Mouse (Mus musculus) myocyte (in vitro differentiated cells): ENCODE measurements around the gene Kdm1b. TPM values are rescaled to one million over a fixed set of nuclear protein-coding genes. Genes with fewer than 3 reads are reported as not detected.

Source experiments
- H3K27me3 ChIP-seq: one replicate; pipeline ENCODE4 v1.6.1; 2011; ENCODE audit not compliant: control insufficient read depth, insufficient read depth, insufficient read length
- H3K36me3 ChIP-seq: one replicate; pipeline ENCODE4 v1.6.1; 2011; ENCODE audit not compliant: control insufficient read depth, insufficient read depth
- H3K4me2 ChIP-seq: one replicate; pipeline ENCODE4 v1.6.1; 2011; ENCODE audit warnings: low read depth, control low read depth
- H3K4me3 ChIP-seq: one replicate; pipeline ENCODE4 v1.5.1; 2011; ENCODE audit warnings: mild to moderate bottlenecking, control low read depth, moderate library complexity
- H3K79me2 ChIP-seq: one replicate; pipeline ENCODE4 v1.6.1; 2011; ENCODE audit not compliant: control insufficient read depth, insufficient read depth
- H3ac ChIP-seq: one replicate; pipeline ENCODE4 v1.6.1; 2011; ENCODE audit not compliant: control insufficient read depth, insufficient read length
- CEBPB ChIP-seq: IDR thresholded peaks from 2 replicates; pipeline ENCODE4 v1.6.1; 2011; ENCODE audit warnings: mild to moderate bottlenecking, moderate library complexity; ENCODE audit not compliant: poor library complexity, insufficient read depth, severe bottlenecking
- E2F4 ChIP-seq: IDR thresholded peaks from one replicate; pipeline ENCODE4 v1.6.1; 2011; ENCODE audit warnings: mild to moderate bottlenecking, control low read depth, moderate library complexity; ENCODE audit not compliant: insufficient read depth
- MAX ChIP-seq: IDR thresholded peaks from one replicate; pipeline ENCODE4 v1.6.1; 2011; ENCODE audit warnings: low read depth, mild to moderate bottlenecking, control low read depth
- MYOD1 ChIP-seq, 3 experiments: IDR thresholded peaks; one replicate each; pipeline ENCODE4 v1.6.1; 2011; ENCODE audit warnings: control low read depth in 2 of 3, low read depth in 2 of 3, mild to moderate bottlenecking in 2 of 3, moderate library complexity in 1 of 3; ENCODE audit not compliant: insufficient read length in 2 of 3, control insufficient read depth in 1 of 3
- MYOG ChIP-seq, 3 experiments: IDR thresholded peaks; one replicate each; pipeline ENCODE4 v1.6.1; 2011; ENCODE audit warnings: control low read depth in 2 of 3, low read depth in 2 of 3, mild to moderate bottlenecking in 2 of 3; ENCODE audit not compliant: insufficient read length in 2 of 3, control insufficient read depth in 1 of 3, insufficient read depth in 1 of 3
- POLR2A ChIP-seq: IDR thresholded peaks from one replicate; pipeline ENCODE4 v1.6.1; 2011; ENCODE audit warnings: low read depth, mild to moderate bottlenecking, control low read depth, moderate library complexity; ENCODE audit not compliant: insufficient read length
- POLR2AphosphoS2 ChIP-seq: IDR thresholded peaks from one replicate; pipeline ENCODE4 v1.6.1; 2011; ENCODE audit warnings: low read depth, control low read depth; ENCODE audit not compliant: insufficient read length
- REST ChIP-seq: IDR thresholded peaks from one replicate; pipeline ENCODE4 v1.6.1; 2011; ENCODE audit warnings: mild to moderate bottlenecking, control low read depth, moderate library complexity; ENCODE audit not compliant: insufficient read depth, insufficient read length
- SRF ChIP-seq: IDR thresholded peaks from one replicate; pipeline ENCODE4 v1.6.1; 2011; ENCODE audit warnings: low read depth; ENCODE audit not compliant: control insufficient read depth, insufficient read length
- TCF12 ChIP-seq: IDR thresholded peaks from one replicate; pipeline ENCODE4 v1.6.1; 2011; ENCODE audit warnings: mild to moderate bottlenecking, control low read depth; ENCODE audit not compliant: poor library complexity, insufficient read depth, severe bottlenecking
- TCF3 ChIP-seq: IDR thresholded peaks from one replicate; pipeline ENCODE4 v1.6.1; 2011; ENCODE audit warnings: low read depth, control low read depth; ENCODE audit not compliant: insufficient read length
- USF1 ChIP-seq: IDR thresholded peaks from one replicate; pipeline ENCODE4 v1.6.1; 2011; ENCODE audit warnings: low read depth, mild to moderate bottlenecking, control low read depth, moderate library complexity
- polyA plus RNA-seq: library from polyadenylated mRNA; unstranded; fragments of >200 nt; fragmentation: generic; extraction: Trizol; gene quantifications from one replicate; pipeline ENCODE4 v1.2.1, GENCODE M21; 2012; ENCODE audit warnings: missing spikeins

Gene Kdm1b
- polyA plus RNA-seq, 1 experiment: 5.0 TPM

- Histone ChIP-seq H3K36me3 (peaks cover 5% of the 10 kb centered on the region), H3ac (peak within 1 kb of the TSS; percentile 74), H3K27me3 (no peaks in the 10 kb centered on the region), H3K79me2 (peaks cover 46% of the 10 kb centered on the region), H3K4me3 (peak within 1 kb of the TSS; percentile 57), H3K4me2 (peak within 1 kb of the TSS; percentile 95)
- TF ChIP-seq SRF (no peak), CEBPB (no peak), E2F4 (peak; percentile 87), POLR2A (peak; percentile 34), USF1 (no peak), REST (no peak), TCF3 (no peak), TCF12 (no peak)
Observed at GRCm38 (mm10) chr13:47105711-47106579, 62.6 kb downstream of the Kdm1b start, which contains the start of gene Dek. Dek (minus strand) TSS chr13:47106201.

- Histone ChIP-seq H3ac (peak overlapping the region; percentile 74), H3K27me3 (no peaks in the 10 kb centered on the region), H3K4me2 (peak overlapping the region; percentile 95), H3K4me3 (peak overlapping the region; percentile 57), H3K79me2 (peaks cover 41% of the 10 kb centered on the region), H3K36me3 (peaks cover 5% of the 10 kb centered on the region)
- no peak for TF ChIP-seq REST
- no peak for TF ChIP-seq TCF3
- no peak for TF ChIP-seq MAX
- TF ChIP-seq E2F4: no peak
- TF ChIP-seq USF1: no peak
- no peak for TF ChIP-seq MYOD1 (IDR thresholded peaks at IDR 0.05; ENCODE audit: control insufficient read depth in 1 of 3, insufficient read length in 2 of 3, low read depth in 2 of 3)
- no peak for TF ChIP-seq CEBPB
- TF ChIP-seq SRF: no peak
- TF ChIP-seq POLR2AphosphoS2: no peak
- TF ChIP-seq MYOG (IDR thresholded peaks at IDR 0.05; ENCODE audit: control insufficient read depth in 1 of 3, insufficient read depth in 1 of 3, insufficient read length in 2 of 3, low read depth in 2 of 3): no peak
- TF ChIP-seq POLR2A: no peak
- no peak for TF ChIP-seq TCF12
Observed at GRCm38 (mm10) chr13:47106580-47106888, 63.2 kb downstream of the Kdm1b start.

- H3K27me3 ChIP-seq: no peaks in the 10 kb centered on the region
- no peaks in the 10 kb centered on the region for H3K36me3 ChIP-seq
- peaks cover 14% of the 10 kb centered on the region for H3K79me2 ChIP-seq
- TF ChIP-seq POLR2AphosphoS2 (no peak), TCF3 (no peak), MYOG (IDR thresholded peaks at IDR 0.05; ENCODE audit: control insufficient read depth in 1 of 3, insufficient read depth in 1 of 3, insufficient read length in 2 of 3, low read depth in 2 of 3) (no peak), MAX (no peak), POLR2A (no peak), CEBPB (no peak), E2F4 (no peak)
- H3K4me3 ChIP-seq: no peak overlapping the region
- H3K4me2 ChIP-seq: no peak overlapping the region
- H3ac ChIP-seq: no peak overlapping the region
Observed at GRCm38 (mm10) chr13:47109239-47109638, 65.9 kb downstream of the Kdm1b start.

GRCm38 (mm10) chr13:47111185-47111584 is 67.9 kb downstream of the Kdm1b start:
- no peaks in the 10 kb centered on the region for H3K36me3 ChIP-seq
- no peak overlapping the region for H3ac ChIP-seq
- no peaks in the 10 kb centered on the region for H3K79me2 ChIP-seq
- TF ChIP-seq TCF3: no peak
- peak overlapping the region; percentile 15 for H3K4me2 ChIP-seq
- H3K27me3 ChIP-seq: no peaks in the 10 kb centered on the region
- H3K4me3 ChIP-seq: no peak overlapping the region

GRCm38 (mm10) chr13:47112056-47112455 is 68.8 kb downstream of the Kdm1b start:
- H3ac ChIP-seq: no peak overlapping the region
- no peak for TF ChIP-seq POLR2A

More at GRCm38 (mm10) chr13:47112056-47112455, 68.8 kb downstream of the Kdm1b start:
- Histone ChIP-seq H3K36me3 (no peaks in the 10 kb centered on the region), H3K27me3 (no peaks in the 10 kb centered on the region), H3K79me2 (no peaks in the 10 kb centered on the region), H3K4me2 (peak overlapping the region; percentile 39), H3K4me3 (no peak overlapping the region)
